Mouse (Mus musculus) forebrain, embryonic 12.5 days (tissue): ENCODE measurements around the gene Ednrb. TPM values are rescaled to one million over a fixed set of nuclear protein-coding genes. Genes with fewer than 3 reads are reported as not detected.

Source experiments
- ATAC-seq: fragments of 200-750 bp; cut with Nextera tagmentation; 2 replicates; pipeline ENCODE4 v1.8.0; 2017; ENCODE audit warnings: moderate TSS enrichment; ENCODE audit not compliant: low FRiP score
- H3K27ac ChIP-seq: fragments of 300-500 bp; sonication (generic); 2 replicates; pipeline ENCODE4 v1.5.1; 2016; ENCODE audit warnings: mild to moderate bottlenecking
- H3K27me3 ChIP-seq: fragments of 300-500 bp; sonication (generic); 2 replicates; pipeline ENCODE4 v1.6.1; 2016; ENCODE audit warnings: mild to moderate bottlenecking
- H3K36me3 ChIP-seq: fragments of 300-500 bp; sonication (generic); replicated peaks from 2 replicates; pipeline ENCODE4 v1.6.1; 2016; ENCODE audit warnings: mild to moderate bottlenecking
- H3K4me1 ChIP-seq: fragments of 300-500 bp; sonication (generic); 2 replicates; pipeline ENCODE4 v1.6.1; 2016
- H3K4me2 ChIP-seq: fragments of 300-500 bp; sonication (generic); 2 replicates; pipeline ENCODE4 v1.6.1; 2016; ENCODE audit warnings: mild to moderate bottlenecking, moderate library complexity
- H3K4me3 ChIP-seq: fragments of 300-500 bp; sonication (generic); replicated peaks from 2 replicates; pipeline ENCODE4 v1.5.1; 2016; ENCODE audit warnings: mild to moderate bottlenecking
- H3K9ac ChIP-seq: fragments of 300-500 bp; sonication (generic); 2 replicates; pipeline ENCODE4 v1.6.1; 2016; ENCODE audit warnings: mild to moderate bottlenecking
- H3K9me3 ChIP-seq: fragments of 300-500 bp; sonication (generic); 2 replicates; pipeline ENCODE4 v1.6.1; 2016
- WGBS: fragments of 180-500 bp; shearing (Covaris S2); methylation state at CpG from one replicate; pipeline ENCODE4 v1.1.7; 2016; 5-methylcytosine and 5-hydroxymethylcytosine counted together
- polyA plus RNA-seq: library from polyadenylated mRNA; unstranded; fragments of >200 nt; fragmentation: Nextera tagmentation; extraction: Ambion mirVana; gene quantifications from 2 replicates; pipeline ENCODE4 v1.2.1, GENCODE M21; 2016

Gene Ednrb
- 67.9 and 76.1 TPM in 2 replicates for polyA plus RNA-seq

DNA sequence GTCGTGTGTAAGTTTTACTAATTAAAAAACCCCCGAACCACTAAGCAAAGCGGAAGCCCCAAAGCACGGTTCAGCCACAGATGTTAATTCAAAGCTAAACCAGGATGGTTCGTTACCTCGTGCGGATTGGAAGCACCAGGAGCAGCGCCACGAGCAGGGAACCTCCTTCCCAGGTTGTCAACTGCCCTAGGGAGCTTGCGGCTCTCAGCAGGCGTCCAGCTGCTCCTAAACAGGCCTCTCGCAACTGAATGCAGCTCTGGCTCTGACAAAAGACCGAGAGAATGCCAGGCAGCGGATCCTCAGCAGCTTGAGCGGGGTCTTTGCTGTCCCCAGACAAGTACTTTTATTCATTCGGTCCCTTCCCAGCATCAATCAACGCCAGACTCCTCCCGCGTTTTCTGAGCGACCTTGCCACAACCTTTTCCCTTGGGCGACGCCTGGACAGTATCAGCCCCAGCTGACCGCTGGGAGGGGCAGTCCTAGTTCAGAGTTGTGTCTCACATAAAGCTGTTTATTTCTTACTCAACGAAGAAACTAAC, at the start of gene Ednrb:
Gene Ednrb, minus strand, starts transcription at position 392 of the 539 bp plus-strand sequence.
- H3K27me3 ChIP-seq, result no peaks in the 10 kb centered on the region
- peak within 1 kb of the TSS; percentile 55 for H3K4me3 ChIP-seq
- H3K4me2 ChIP-seq, result peak within 1 kb of the TSS; percentile 89
- WGBS, result under 1% methylated on average over 24 of the region's 24 CpGs
- peaks cover 8% of the 10 kb centered on the region; the same call in 1 of the 2 replicates for H3K36me3 ChIP-seq
- H3K27ac ChIP-seq, result peak within 1 kb of the TSS; percentile 63
- peak within 1 kb of the TSS; percentile 62 for H3K9ac ChIP-seq
- peak; percentile 81 for ATAC-seq
- H3K9me3 ChIP-seq, result no peaks in the 10 kb centered on the region
- peaks cover 37% of the 10 kb centered on the region for H3K4me1 ChIP-seq

DNA sequence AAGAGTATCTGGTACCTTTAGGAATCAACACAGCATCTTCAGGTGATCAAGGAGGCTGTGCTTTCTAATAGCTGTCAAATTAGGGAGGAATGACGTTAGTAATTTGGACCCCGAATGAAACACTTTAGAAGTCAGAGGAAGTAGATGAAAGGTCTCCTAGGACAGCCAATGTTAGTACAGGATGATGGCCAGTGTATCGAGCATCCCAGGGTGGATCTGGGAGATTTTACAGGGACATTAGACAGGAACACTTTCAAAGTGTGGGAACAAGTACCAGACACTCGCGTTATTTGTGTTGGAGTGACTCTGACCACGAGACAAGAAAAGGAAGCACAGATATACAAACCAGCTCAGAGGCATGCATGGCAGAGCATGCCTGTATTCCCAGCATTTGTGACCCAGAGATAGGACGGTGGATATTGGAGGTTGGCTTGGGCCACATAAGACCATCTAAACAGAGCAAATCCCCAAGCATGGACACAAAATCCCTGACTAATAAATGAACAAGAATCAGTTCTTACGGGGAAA, 48.3 kb upstream of the Ednrb start:
- Histone ChIP-seq H3K9me3 (no peaks in the 10 kb centered on the region), H3K36me3 (no peaks in the 10 kb centered on the region), H3K9ac (no peak overlapping the region), H3K4me1 (no peaks in the 10 kb centered on the region), H3K4me2 (no peak overlapping the region), H3K4me3 (no peak overlapping the region), H3K27me3 (no peaks in the 10 kb centered on the region), H3K27ac (no peak overlapping the region)
- ATAC-seq, result no peak
- WGBS, result 86% methylated on average over 8 of the region's 8 CpGs

DNA sequence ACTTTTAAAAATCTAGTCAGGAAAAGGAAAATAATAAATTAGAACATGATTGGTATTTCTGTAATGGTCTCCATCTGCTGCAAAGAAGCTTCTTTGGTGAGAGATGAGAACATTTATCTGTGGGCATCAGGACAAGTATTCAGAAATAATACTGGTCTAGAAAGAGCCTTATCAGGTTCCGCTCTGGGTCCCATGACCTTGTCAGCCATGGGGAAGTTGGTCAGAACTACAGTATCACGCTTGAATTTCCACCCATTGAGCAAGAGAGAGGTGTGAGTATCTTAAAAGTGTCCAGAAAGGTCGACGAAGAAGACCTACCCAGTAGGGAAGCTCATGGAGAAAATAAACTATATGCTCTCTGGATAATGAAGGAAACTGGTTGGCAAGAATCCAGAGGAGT, 46.6 kb upstream of the Ednrb start:
- H3K9ac ChIP-seq, result no peak overlapping the region
- no peak overlapping the region for H3K4me3 ChIP-seq
- no peak for ATAC-seq
- 86% methylated on average over 4 of the region's 4 CpGs for WGBS
- H3K4me2 ChIP-seq, result no peak overlapping the region
- H3K27ac ChIP-seq, result no peak overlapping the region
- H3K9me3 ChIP-seq, result no peaks in the 10 kb centered on the region
- H3K27me3 ChIP-seq, result no peaks in the 10 kb centered on the region
- no peaks in the 10 kb centered on the region for H3K4me1 ChIP-seq
- H3K36me3 ChIP-seq, result no peaks in the 10 kb centered on the region

DNA sequence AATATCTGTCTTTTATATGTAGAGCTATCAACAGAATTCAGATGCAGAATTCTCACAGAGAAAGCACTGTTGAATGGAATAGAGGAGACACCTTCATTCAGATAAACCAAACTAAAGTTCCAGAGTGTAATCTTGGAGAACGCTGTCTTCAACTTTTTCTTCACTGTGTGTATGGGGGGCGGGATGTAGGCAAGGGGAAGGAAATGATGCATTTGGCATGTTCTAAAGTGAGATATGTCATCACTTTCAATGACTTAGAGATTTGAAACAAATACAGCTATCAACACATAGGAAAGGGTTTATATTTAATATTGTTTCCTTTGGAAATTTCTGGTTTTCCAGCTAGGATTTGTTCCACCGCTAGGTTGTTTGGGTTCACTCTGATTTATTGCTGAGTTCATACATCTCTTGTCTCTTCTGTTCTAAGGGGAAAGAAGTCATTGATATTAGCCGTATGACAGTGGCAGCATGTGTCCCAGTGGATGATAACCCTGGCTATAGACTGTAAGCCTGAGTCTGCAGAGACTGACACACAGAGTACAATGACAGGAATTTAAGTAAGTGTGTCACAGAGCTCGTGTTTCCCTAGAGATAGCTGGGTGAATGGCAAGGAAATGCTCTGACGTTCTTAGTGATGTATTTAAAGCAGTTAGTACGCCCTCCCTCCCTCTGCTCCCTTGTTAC, 40.8 kb upstream of the Ednrb start:
- Histone ChIP-seq H3K4me3 (no peak overlapping the region), H3K27me3 (no peaks in the 10 kb centered on the region), H3K9ac (no peak overlapping the region), H3K9me3 (no peaks in the 10 kb centered on the region), H3K27ac (no peak overlapping the region), H3K4me1 (no peaks in the 10 kb centered on the region), H3K4me2 (no peak overlapping the region), H3K36me3 (no peaks in the 10 kb centered on the region)
- WGBS, result 82% methylated on average over 7 of the region's 7 CpGs
- ATAC-seq, result no peak

DNA sequence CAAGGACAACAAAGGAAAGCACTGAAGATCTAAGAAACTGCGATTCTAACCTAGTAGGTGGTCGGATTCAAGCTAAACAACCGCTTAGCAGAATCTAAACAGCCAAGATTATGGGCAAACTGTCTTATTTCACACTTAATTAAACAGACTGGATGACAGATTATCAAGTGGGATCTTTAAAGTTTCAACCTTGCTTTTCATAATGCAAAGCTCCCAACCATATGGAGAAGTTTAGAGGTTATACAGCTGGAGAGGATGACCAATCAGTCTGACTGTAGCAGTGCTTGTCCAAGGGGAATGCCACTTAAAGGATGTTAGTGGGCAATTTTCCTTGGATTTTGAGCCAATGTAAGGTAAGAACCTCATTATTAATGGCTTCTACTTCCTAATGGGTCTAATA, 38.7 kb upstream of the Ednrb start:
- no peaks in the 10 kb centered on the region for H3K27me3 ChIP-seq
- H3K36me3 ChIP-seq, result no peaks in the 10 kb centered on the region
- H3K4me3 ChIP-seq, result no peak overlapping the region
- H3K4me2 ChIP-seq, result no peak overlapping the region
- ATAC-seq, result no peak
- H3K4me1 ChIP-seq, result no peaks in the 10 kb centered on the region
- WGBS, result 78% methylated on average over 3 of the region's 3 CpGs
- no peak overlapping the region for H3K27ac ChIP-seq
- no peaks in the 10 kb centered on the region for H3K9me3 ChIP-seq
- no peak overlapping the region for H3K9ac ChIP-seq

DNA sequence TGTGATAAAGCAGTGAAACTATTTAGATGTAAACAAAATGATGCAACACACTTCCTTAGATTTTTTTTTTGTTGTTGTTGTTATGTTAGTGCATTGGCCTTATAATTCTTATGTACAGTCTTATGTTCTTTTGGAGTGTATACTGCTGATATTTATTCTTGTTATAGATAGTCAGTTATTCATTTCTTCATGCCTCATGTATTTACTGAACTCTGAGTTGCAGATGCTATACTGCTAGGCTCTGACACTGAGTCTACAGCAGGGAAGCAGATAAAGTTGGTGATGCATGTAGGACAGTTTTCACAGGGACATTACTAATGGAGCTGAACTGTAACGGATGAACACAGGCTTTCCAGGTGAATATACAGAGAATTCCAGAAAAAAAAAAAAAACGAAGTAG, 32.9 kb upstream of the Ednrb start:
- WGBS, result 95% methylated on average over 2 of the region's 2 CpGs

DNA sequence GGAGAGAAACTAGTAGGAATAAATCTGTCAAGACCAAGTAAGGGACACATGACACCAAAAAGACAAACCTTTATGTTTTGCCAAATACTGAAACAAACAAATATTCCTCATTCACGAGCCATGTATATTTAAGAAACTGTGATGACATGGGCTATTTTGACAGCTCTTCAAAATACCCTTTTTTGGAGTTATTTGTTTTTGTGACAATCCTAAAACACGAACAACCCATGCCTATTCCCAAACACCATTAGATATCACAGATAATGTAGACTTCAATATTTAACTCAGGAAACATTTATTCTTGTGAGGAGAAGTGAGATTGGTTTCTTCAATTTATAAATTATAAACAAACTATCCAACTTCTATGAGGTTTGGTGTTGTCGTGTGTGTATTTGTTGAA, 32.4 kb upstream of the Ednrb start:
- Histone ChIP-seq H3K27me3 (no peaks in the 10 kb centered on the region), H3K9ac (no peak overlapping the region), H3K9me3 (no peaks in the 10 kb centered on the region), H3K4me2 (no peak overlapping the region), H3K4me1 (no peaks in the 10 kb centered on the region), H3K36me3 (no peaks in the 10 kb centered on the region), H3K4me3 (no peak overlapping the region), H3K27ac (no peak overlapping the region)
- no peak for ATAC-seq
- WGBS, result 90% methylated on average over 3 of the region's 3 CpGs

More for the DNA sequence above, 32.9 kb upstream of the Ednrb start:
- no peak overlapping the region for H3K4me2 ChIP-seq
- no peak overlapping the region for H3K9ac ChIP-seq
- no peak for ATAC-seq
- no peaks in the 10 kb centered on the region for H3K9me3 ChIP-seq
- no peaks in the 10 kb centered on the region for H3K36me3 ChIP-seq
- H3K27me3 ChIP-seq, result no peaks in the 10 kb centered on the region
- H3K4me1 ChIP-seq, result no peaks in the 10 kb centered on the region
- H3K27ac ChIP-seq, result no peak overlapping the region
- H3K4me3 ChIP-seq, result no peak overlapping the region

DNA sequence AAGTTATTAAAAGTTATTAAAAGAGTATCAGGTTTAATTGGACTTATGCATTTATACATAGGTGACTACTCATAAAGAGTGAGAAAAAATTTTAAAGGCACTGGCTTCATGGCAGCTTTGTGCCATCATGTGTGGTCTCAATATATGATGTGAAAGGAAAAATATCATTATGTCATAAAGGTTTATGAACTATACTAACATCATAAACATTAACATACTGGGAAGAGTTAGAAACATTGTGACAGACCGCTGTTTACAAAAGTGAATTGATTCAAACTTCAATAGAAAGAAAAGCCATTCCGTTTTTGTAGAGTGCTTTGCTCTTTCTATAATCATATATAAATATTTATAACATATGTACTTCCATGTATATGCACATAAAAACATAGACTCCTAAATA, 22.4 kb upstream of the Ednrb start:
- no peaks in the 10 kb centered on the region for H3K9me3 ChIP-seq
- no peak overlapping the region for H3K27ac ChIP-seq
- H3K36me3 ChIP-seq, result no peaks in the 10 kb centered on the region
- no peaks in the 10 kb centered on the region for H3K4me1 ChIP-seq
- 91% methylated on average over 2 of the region's 2 CpGs for WGBS
- no peak overlapping the region for H3K9ac ChIP-seq
- no peaks in the 10 kb centered on the region for H3K27me3 ChIP-seq
- H3K4me2 ChIP-seq, result no peak overlapping the region
- ATAC-seq, result no peak
- H3K4me3 ChIP-seq, result no peak overlapping the region

DNA sequence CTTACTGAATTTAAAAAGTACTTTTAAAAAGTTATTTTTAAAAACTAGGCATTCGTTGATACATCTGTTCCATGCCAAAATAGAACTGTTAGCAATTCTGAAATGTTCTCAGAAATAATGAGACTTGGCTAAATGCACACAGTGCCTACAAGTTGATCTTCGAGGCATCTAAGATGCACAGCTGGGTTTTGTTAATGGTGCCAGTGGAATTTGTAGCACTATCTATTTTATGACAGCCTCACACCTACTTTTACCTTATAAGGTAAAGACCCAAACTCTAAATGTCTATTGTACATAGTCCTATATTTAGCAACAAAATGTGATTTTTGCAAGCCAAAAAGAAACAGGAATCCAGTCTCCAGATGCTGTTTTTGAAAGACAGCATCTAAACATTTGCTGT, 21.0 kb upstream of the Ednrb start:
- no peak for ATAC-seq
- H3K4me3 ChIP-seq, result no peak overlapping the region
- no peak overlapping the region for H3K4me2 ChIP-seq
- no peaks in the 10 kb centered on the region for H3K4me1 ChIP-seq
- no peaks in the 10 kb centered on the region for H3K9me3 ChIP-seq
- no peaks in the 10 kb centered on the region for H3K36me3 ChIP-seq
- H3K27ac ChIP-seq, result no peak overlapping the region
- no peaks in the 10 kb centered on the region for H3K27me3 ChIP-seq
- H3K9ac ChIP-seq, result no peak overlapping the region
- WGBS, result 80% methylated on average over 2 of the region's 2 CpGs

DNA sequence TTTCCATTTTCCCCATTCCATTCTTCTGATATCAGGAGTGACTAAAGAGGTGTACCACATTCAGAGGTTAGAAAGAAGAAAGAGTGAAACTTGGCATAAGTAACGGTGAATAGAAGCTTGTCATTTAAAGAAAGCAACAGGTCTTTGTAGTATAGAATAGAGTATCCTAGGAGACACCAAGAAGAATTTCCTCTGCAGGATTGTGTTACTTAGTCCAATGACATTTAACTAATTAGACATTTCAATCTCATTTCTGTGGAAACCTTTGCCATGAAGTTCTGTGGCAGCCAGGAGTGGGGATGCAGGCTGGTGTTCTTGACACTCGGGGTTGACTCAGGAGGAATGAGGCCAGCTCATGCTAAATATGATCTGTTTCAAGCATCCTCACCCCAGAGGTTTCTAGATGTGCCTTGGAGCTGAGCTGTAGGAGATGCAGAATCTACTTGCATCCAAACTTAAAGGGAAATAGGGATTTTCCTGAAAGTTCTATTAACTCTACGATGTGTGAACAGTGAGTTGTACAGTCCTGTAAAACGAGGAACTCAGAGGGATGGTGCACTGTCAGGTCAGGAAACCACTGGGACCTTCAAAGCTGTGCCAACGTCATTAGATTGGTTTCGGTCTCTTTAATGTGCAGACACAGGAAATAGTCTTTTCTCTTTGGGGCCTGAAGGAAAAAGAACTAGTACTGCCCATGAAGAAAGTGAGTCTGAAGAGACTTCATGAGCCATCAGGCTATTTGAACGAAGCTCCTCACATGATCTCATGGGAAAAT, 6.1 kb upstream of the Ednrb start:
- Histone ChIP-seq H3K4me2 (no peak overlapping the region), H3K4me1 (peaks cover 7% of the 10 kb centered on the region; the same call in 1 of the 2 replicates), H3K9me3 (no peaks in the 10 kb centered on the region), H3K27me3 (no peaks in the 10 kb centered on the region), H3K9ac (no peak overlapping the region), H3K4me3 (no peak overlapping the region), H3K36me3 (no peaks in the 10 kb centered on the region), H3K27ac (no peak overlapping the region)
- WGBS, result 65% methylated on average over 7 of the region's 7 CpGs
- peak; percentile 49; the same call in 1 of the 2 replicates for ATAC-seq

DNA sequence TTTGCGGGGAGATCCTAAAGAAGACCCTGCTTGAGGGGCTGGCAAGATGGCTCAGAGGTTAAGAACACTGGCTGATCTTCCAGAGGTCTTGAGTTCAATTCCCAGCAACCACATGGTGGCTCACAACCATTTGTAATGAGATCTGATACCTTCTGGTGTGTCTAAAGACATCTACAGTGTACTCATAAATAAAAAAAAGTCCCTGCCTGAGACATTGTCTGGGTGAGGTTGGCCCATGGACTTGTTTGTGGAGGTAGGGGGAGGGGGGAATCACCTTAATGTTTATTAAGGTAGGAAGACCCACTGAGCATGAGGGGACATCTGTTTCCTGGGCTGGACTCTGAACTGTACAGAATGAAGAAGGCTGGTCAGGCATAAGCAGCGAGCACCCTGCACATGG, 1.5 kb upstream of the Ednrb start:
- H3K9me3 ChIP-seq, result no peaks in the 10 kb centered on the region
- H3K27me3 ChIP-seq, result no peaks in the 10 kb centered on the region
- H3K27ac ChIP-seq, result no peak overlapping the region
- H3K4me3 ChIP-seq, result no peak overlapping the region
- H3K4me2 ChIP-seq, result no peak overlapping the region
- H3K4me1 ChIP-seq, result peaks cover 44% of the 10 kb centered on the region
- no peak overlapping the region for H3K9ac ChIP-seq
- WGBS, result 92% methylated on average over 2 of the region's 2 CpGs
- H3K36me3 ChIP-seq, result 0 out of 2 replicates have a peak, but pooled peaks cover 5% of the 10 kb centered on the region
- no peak for ATAC-seq

DNA sequence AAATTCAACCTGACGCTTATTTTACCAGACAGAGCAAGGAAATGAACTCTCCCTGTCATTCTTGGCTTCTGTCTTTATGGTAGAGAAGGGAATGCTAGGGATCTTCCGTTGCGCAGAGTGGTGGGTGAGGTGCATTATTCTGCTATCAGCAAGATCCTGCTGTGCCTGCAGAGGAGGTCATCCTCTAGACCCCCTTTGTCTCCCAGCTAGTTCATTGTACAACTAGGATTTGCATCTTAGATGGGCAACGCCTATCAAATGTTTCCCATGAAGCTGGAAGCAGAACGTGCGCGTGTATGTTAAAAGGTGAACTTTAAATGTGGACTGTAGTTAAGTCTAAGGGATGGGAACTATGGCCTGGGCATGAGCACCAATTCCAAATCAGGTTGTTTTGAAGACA, 742 bp upstream of the Ednrb start:
- no peak for ATAC-seq
- Histone ChIP-seq H3K4me3 (no peak overlapping the region), H3K36me3 (0 out of 2 replicates have a peak, but pooled peaks cover 5% of the 10 kb centered on the region), H3K27ac (no peak overlapping the region; the same call in 1 of the 2 replicates), H3K4me2 (peak overlapping the region; percentile 89), H3K27me3 (no peaks in the 10 kb centered on the region), H3K9me3 (no peaks in the 10 kb centered on the region), H3K9ac (no peak overlapping the region), H3K4me1 (peaks cover 38% of the 10 kb centered on the region)
- WGBS, result 50% methylated on average over 7 of the region's 7 CpGs
